Mouse (Mus musculus): ENCODE measurements at regions not wholly inside any gene's neighbourhood (a gene's known extent, or its start where the extent isn't known, plus 50 kb on each side); places are given as distances from the start of the nearest gene placed in this dataset.

- no peak for TF ChIP-seq CTCF (conservative IDR thresholded peaks at IDR 0.05; ENCODE audit: low read length)
- TF ChIP-seq POU5F1 (IDR thresholded peaks at IDR 0.05; ENCODE audit: borderline replicate concordance, low read length) = no peak
These were observed 289.4 kb upstream of the Sphkap start for GRCm38 (mm10) chr1:83697422-83697821.

Measured in E14TG2a.4 (cell line).